Mouse (Mus musculus): ENCODE data around the gene Etv6. TPM values are rescaled to one million over a fixed set of nuclear protein-coding genes. Genes with fewer than 3 reads are reported as not detected.

Gene Etv6
- polyA plus RNA-seq, 1 experiment from 2014 or later, result 13.0 TPM

- Histone ChIP-seq H3K36me3 (ENCODE audit: control insufficient read depth, insufficient read depth, low read length) (no peaks in the 10 kb centered on the region), H3K27me3 (replicated peaks; ENCODE audit: control insufficient read depth, insufficient read depth, low read length) (no peaks in the 10 kb centered on the region), H3K27ac (ENCODE audit: low read depth, low read length) (no peak overlapping the region), H3K4me3 (ENCODE audit: low read depth, low read length) (no peak overlapping the region), H3K4me2 (no peak overlapping the region), H3K9ac (ENCODE audit: low read depth, low read length) (no peak overlapping the region), H3K9me3 (ENCODE audit: control insufficient read depth, low read length) (no peaks in the 10 kb centered on the region), H3K4me1 (replicated peaks; ENCODE audit: control insufficient read depth, insufficient read depth, low read length) (peaks cover 19% of the 10 kb centered on the region)
- WGBS, result 67% methylated on average over 13 of the region's 13 CpGs
- no peak for ATAC-seq (replicated peaks; ENCODE audit: low FRiP score)
- DNase-seq (ENCODE audit: low spot score), result no peak
Measured at GRCm38 (mm10) chr6:134161040-134161439, 125.5 kb downstream of the Etv6 start.

- WGBS, result 83% methylated on average over 1 of the region's 1 CpGs
- no peak overlapping the region for H3K9ac ChIP-seq (ENCODE audit: low read depth, low read length)
- ATAC-seq (replicated peaks; ENCODE audit: low FRiP score), result no peak
- peaks cover 19% of the 10 kb centered on the region for H3K4me1 ChIP-seq (replicated peaks; ENCODE audit: control insufficient read depth, insufficient read depth, low read length)
- H3K27ac ChIP-seq (ENCODE audit: low read depth, low read length), result no peak overlapping the region
- DNase-seq (ENCODE audit: low spot score), result no peak
- no peak overlapping the region for H3K4me2 ChIP-seq
- no peaks in the 10 kb centered on the region for H3K36me3 ChIP-seq (ENCODE audit: control insufficient read depth, insufficient read depth, low read length)
- no peaks in the 10 kb centered on the region for H3K9me3 ChIP-seq (ENCODE audit: control insufficient read depth, low read length)
- H3K4me3 ChIP-seq (ENCODE audit: low read depth, low read length), result no peak overlapping the region
- no peaks in the 10 kb centered on the region for H3K27me3 ChIP-seq (replicated peaks; ENCODE audit: control insufficient read depth, insufficient read depth, low read length)
Measured at GRCm38 (mm10) chr6:134163346-134163745, 127.8 kb downstream of the Etv6 start.

GRCm38 (mm10) chr6:134164356-134164755 is 128.9 kb downstream of the Etv6 start:
- DNase-seq (ENCODE audit: low spot score) (no peak), ATAC-seq (replicated peaks; ENCODE audit: low FRiP score) (no peak)
- Histone ChIP-seq H3K27me3 (replicated peaks; ENCODE audit: control insufficient read depth, insufficient read depth, low read length) (no peaks in the 10 kb centered on the region), H3K4me1 (replicated peaks; ENCODE audit: control insufficient read depth, insufficient read depth, low read length) (peaks cover 22% of the 10 kb centered on the region), H3K4me3 (ENCODE audit: low read depth, low read length) (no peak overlapping the region), H3K4me2 (no peak overlapping the region), H3K9me3 (ENCODE audit: control insufficient read depth, low read length) (no peaks in the 10 kb centered on the region), H3K27ac (ENCODE audit: low read depth, low read length) (no peak overlapping the region), H3K36me3 (ENCODE audit: control insufficient read depth, insufficient read depth, low read length) (no peaks in the 10 kb centered on the region), H3K9ac (ENCODE audit: low read depth, low read length) (no peak overlapping the region)
- WGBS, result 63% methylated on average over 8 of the region's 8 CpGs

GRCm38 (mm10) chr6:134165012-134165411 is 129.5 kb downstream of the Etv6 start:
- H3K4me2 ChIP-seq, result no peak overlapping the region
- no peaks in the 10 kb centered on the region for H3K9me3 ChIP-seq (ENCODE audit: control insufficient read depth, low read length)
- ATAC-seq (replicated peaks; ENCODE audit: low FRiP score) (no peak), DNase-seq (ENCODE audit: low spot score) (no peak)
- H3K36me3 ChIP-seq (ENCODE audit: control insufficient read depth, insufficient read depth, low read length), result no peaks in the 10 kb centered on the region
- H3K4me3 ChIP-seq (ENCODE audit: low read depth, low read length), result no peak overlapping the region
- no peak overlapping the region for H3K9ac ChIP-seq (ENCODE audit: low read depth, low read length)
- no peak overlapping the region for H3K27ac ChIP-seq (ENCODE audit: low read depth, low read length)
- peaks cover 27% of the 10 kb centered on the region for H3K4me1 ChIP-seq (replicated peaks; ENCODE audit: control insufficient read depth, insufficient read depth, low read length)
- H3K27me3 ChIP-seq (replicated peaks; ENCODE audit: control insufficient read depth, insufficient read depth, low read length), result no peaks in the 10 kb centered on the region
- WGBS, result 59% methylated on average over 8 of the region's 8 CpGs

- ATAC-seq (replicated peaks; ENCODE audit: low FRiP score) (no peak; the same call in 1 of the 2 replicates), DNase-seq (ENCODE audit: low spot score) (no peak)
- H3K27me3 ChIP-seq (replicated peaks; ENCODE audit: control insufficient read depth, insufficient read depth, low read length), result no peaks in the 10 kb centered on the region
- H3K36me3 ChIP-seq (ENCODE audit: control insufficient read depth, insufficient read depth, low read length), result no peaks in the 10 kb centered on the region
- 42% methylated on average over 5 of the region's 5 CpGs for WGBS
- H3K27ac ChIP-seq (ENCODE audit: low read depth, low read length), result no peak overlapping the region; the same call in 1 of the 2 replicates
- no peak overlapping the region for H3K4me3 ChIP-seq (ENCODE audit: low read depth, low read length)
- H3K9me3 ChIP-seq (ENCODE audit: control insufficient read depth, low read length), result no peaks in the 10 kb centered on the region
- H3K9ac ChIP-seq (ENCODE audit: low read depth, low read length), result no peak overlapping the region
- peaks cover 40% of the 10 kb centered on the region for H3K4me1 ChIP-seq (replicated peaks; ENCODE audit: control insufficient read depth, insufficient read depth, low read length)
- peak overlapping the region; percentile 13; the same call in 1 of the 2 replicates for H3K4me2 ChIP-seq
Measured at GRCm38 (mm10) chr6:134167963-134168362, 132.5 kb downstream of the Etv6 start.

- H3K9ac ChIP-seq (ENCODE audit: low read depth, low read length), result no peak overlapping the region
- DNase-seq (ENCODE audit: low spot score) (no peak), ATAC-seq (replicated peaks; ENCODE audit: low FRiP score) (no peak)
- 84% methylated on average over 11 of the region's 11 CpGs for WGBS
- no peak overlapping the region for H3K4me2 ChIP-seq
- no peak overlapping the region for H3K27ac ChIP-seq (ENCODE audit: low read depth, low read length)
- H3K9me3 ChIP-seq (ENCODE audit: control insufficient read depth, low read length), result no peaks in the 10 kb centered on the region
- no peaks in the 10 kb centered on the region for H3K36me3 ChIP-seq (ENCODE audit: control insufficient read depth, insufficient read depth, low read length)
- no peak overlapping the region for H3K4me3 ChIP-seq (ENCODE audit: low read depth, low read length)
- peaks cover 36% of the 10 kb centered on the region for H3K4me1 ChIP-seq (replicated peaks; ENCODE audit: control insufficient read depth, insufficient read depth, low read length)
- H3K27me3 ChIP-seq (replicated peaks; ENCODE audit: control insufficient read depth, insufficient read depth, low read length), result no peaks in the 10 kb centered on the region
Measured at GRCm38 (mm10) chr6:134168799-134169198, 133.3 kb downstream of the Etv6 start.

- DNase-seq (ENCODE audit: low spot score) (no peak), ATAC-seq (replicated peaks; ENCODE audit: low FRiP score) (peak; percentile 63)
- Histone ChIP-seq H3K4me1 (replicated peaks; ENCODE audit: control insufficient read depth, insufficient read depth, low read length) (peaks cover 38% of the 10 kb centered on the region), H3K9ac (ENCODE audit: low read depth, low read length) (no peak overlapping the region), H3K4me2 (0 out of 2 replicates have a peak overlapping the region, but pooled peaks have one; percentile 14), H3K4me3 (ENCODE audit: low read depth, low read length) (no peak overlapping the region), H3K27ac (ENCODE audit: low read depth, low read length) (no peak overlapping the region), H3K36me3 (ENCODE audit: control insufficient read depth, insufficient read depth, low read length) (no peaks in the 10 kb centered on the region), H3K9me3 (ENCODE audit: control insufficient read depth, low read length) (no peaks in the 10 kb centered on the region), H3K27me3 (replicated peaks; ENCODE audit: control insufficient read depth, insufficient read depth, low read length) (no peaks in the 10 kb centered on the region)
- WGBS, result 27% methylated on average over 1 of the region's 1 CpGs
Measured at GRCm38 (mm10) chr6:134171235-134171634, 135.7 kb downstream of the Etv6 start.

GRCm38 (mm10) chr6:134171906-134172728 is 136.6 kb downstream of the Etv6 start:
- Histone ChIP-seq H3K4me1 (replicated peaks; ENCODE audit: control insufficient read depth, insufficient read depth, low read length) (peaks cover 41% of the 10 kb centered on the region), H3K27ac (ENCODE audit: low read depth, low read length) (no peak overlapping the region), H3K9me3 (ENCODE audit: control insufficient read depth, low read length) (no peaks in the 10 kb centered on the region), H3K9ac (ENCODE audit: low read depth, low read length) (no peak overlapping the region), H3K36me3 (ENCODE audit: control insufficient read depth, insufficient read depth, low read length) (no peaks in the 10 kb centered on the region), H3K4me3 (ENCODE audit: low read depth, low read length) (no peak overlapping the region), H3K27me3 (replicated peaks; ENCODE audit: control insufficient read depth, insufficient read depth, low read length) (no peaks in the 10 kb centered on the region), H3K4me2 (no peak overlapping the region)
- ATAC-seq (replicated peaks; ENCODE audit: low FRiP score) (no peak), DNase-seq (ENCODE audit: low spot score) (no peak)
- WGBS, result 76% methylated on average over 17 of the region's 17 CpGs

GRCm38 (mm10) chr6:134173439-134173838 is 137.9 kb downstream of the Etv6 start:
- H3K4me3 ChIP-seq (ENCODE audit: low read depth, low read length), result no peak overlapping the region
- no peak overlapping the region for H3K4me2 ChIP-seq
- no peak overlapping the region for H3K27ac ChIP-seq (ENCODE audit: low read depth, low read length)
- 63% methylated on average over 6 of the region's 6 CpGs for WGBS
- ATAC-seq (replicated peaks; ENCODE audit: low FRiP score), result no peak
- H3K36me3 ChIP-seq (ENCODE audit: control insufficient read depth, insufficient read depth, low read length), result no peaks in the 10 kb centered on the region
- H3K4me1 ChIP-seq (replicated peaks; ENCODE audit: control insufficient read depth, insufficient read depth, low read length), result peaks cover 33% of the 10 kb centered on the region
- H3K9ac ChIP-seq (ENCODE audit: low read depth, low read length), result no peak overlapping the region
- DNase-seq (ENCODE audit: low spot score), result no peak
- H3K27me3 ChIP-seq (replicated peaks; ENCODE audit: control insufficient read depth, insufficient read depth, low read length), result no peaks in the 10 kb centered on the region
- H3K9me3 ChIP-seq (ENCODE audit: control insufficient read depth, low read length), result no peaks in the 10 kb centered on the region
